Mouse (Mus musculus) heart, embryonic 13.5 days (tissue): ENCODE measurements around the gene Dnaic2. TPM values are rescaled to one million over a fixed set of nuclear protein-coding genes. Genes with fewer than 3 reads are reported as not detected.
A peak's percentile ranks its signal among the peaks of the same experiment; 100 is the strongest.

ENCODE experiments used
- ATAC-seq: fragments of 200-750 bp; cut with Nextera tagmentation; 2 replicates; pipeline ENCODE4 v1.8.0; 2017; ENCODE audit warnings: moderate TSS enrichment; ENCODE audit not compliant: insufficient number of reproducible peaks, low FRiP score, low TSS enrichment; ENCODE audit errors: extremely low read depth
- H3K27ac ChIP-seq: fragments of 300-500 bp; sonication (generic); replicated peaks from 2 replicates; pipeline ENCODE4 v1.5.1; 2015; ENCODE audit warnings: moderate library complexity, mild to moderate bottlenecking, inconsistent platforms
- H3K27me3 ChIP-seq: fragments of 300-500 bp; sonication (generic); replicated peaks from 2 replicates; pipeline ENCODE4 v1.6.1; 2015; ENCODE audit warnings: mild to moderate bottlenecking, inconsistent platforms
- H3K36me3 ChIP-seq: fragments of 300-500 bp; sonication (generic); 2 replicates; pipeline ENCODE4 v1.6.1; 2015; ENCODE audit warnings: mild to moderate bottlenecking, inconsistent platforms
- H3K4me1 ChIP-seq: fragments of 300-500 bp; sonication (generic); 2 replicates; pipeline ENCODE4 v1.6.1; 2015; ENCODE audit warnings: inconsistent platforms
- H3K4me2 ChIP-seq: fragments of 300-500 bp; sonication (generic); 2 replicates; pipeline ENCODE4 v1.6.1; 2015; ENCODE audit warnings: inconsistent platforms, mild to moderate bottlenecking, moderate library complexity
- H3K4me3 ChIP-seq: fragments of 300-500 bp; sonication (generic); 2 replicates; pipeline ENCODE4 v1.5.1; 2015; ENCODE audit warnings: moderate library complexity, mild to moderate bottlenecking, inconsistent platforms
- H3K9ac ChIP-seq: fragments of 300-500 bp; sonication (generic); 2 replicates; pipeline ENCODE4 v1.6.1; 2015; ENCODE audit warnings: inconsistent platforms, mild to moderate bottlenecking, moderate library complexity
- H3K9me3 ChIP-seq: fragments of 300-500 bp; sonication (generic); 2 replicates; pipeline ENCODE4 v1.6.1; 2016; ENCODE audit warnings: inconsistent platforms
- WGBS: fragments of 180-500 bp; shearing (Covaris S2); methylation state at CpG from one replicate; pipeline ENCODE4 v1.1.7; 2015; ENCODE audit warnings: mixed read lengths; 5-methylcytosine and 5-hydroxymethylcytosine counted together
- polyA plus RNA-seq: library from polyadenylated mRNA; unstranded; fragments of >200 nt; fragmentation: Nextera tagmentation; extraction: Ambion mirVana; gene quantifications from 2 replicates; pipeline ENCODE4 v1.2.1, GENCODE M21; 2015

Dnaic2 gene
- polyA plus RNA-seq, 1 experiment from 2014 or later: 0.13 TPM

DNA sequence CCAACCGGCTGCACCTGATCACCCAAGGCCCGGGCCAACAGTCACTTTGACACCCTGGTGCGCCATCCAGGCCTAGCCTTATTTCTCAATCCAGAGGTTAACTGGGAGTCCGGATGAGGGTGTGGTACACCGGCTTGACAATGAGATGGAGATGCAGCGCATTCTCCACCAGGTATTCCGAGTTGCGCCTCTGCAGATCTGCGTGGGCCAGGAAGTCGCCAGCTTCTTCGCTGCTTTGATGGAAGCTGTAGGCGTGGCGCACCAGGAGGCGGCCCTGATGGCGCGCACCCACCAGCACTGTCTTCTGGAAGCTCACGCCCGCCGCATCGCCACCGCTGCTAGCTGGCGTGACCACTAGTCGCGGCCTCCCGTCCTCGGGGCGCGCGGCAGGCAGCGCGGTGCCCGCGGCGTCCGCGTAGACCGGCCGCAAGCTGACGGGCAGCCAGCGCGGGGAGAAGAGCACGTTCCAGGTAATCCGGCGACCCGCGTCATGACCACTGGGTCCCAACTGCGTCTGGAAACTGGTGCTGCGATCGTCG, 64.2 kb downstream of the Dnaic2 start:
- peak overlapping the region; percentile 53 for H3K4me3 ChIP-seq
- peak overlapping the region; percentile 53 for H3K9ac ChIP-seq
- peaks cover 97% of the 10 kb centered on the region for H3K27me3 ChIP-seq
- no peaks in the 10 kb centered on the region for H3K9me3 ChIP-seq
- H3K36me3 ChIP-seq: no peaks in the 10 kb centered on the region
- ATAC-seq: no peak
- peaks cover 28% of the 10 kb centered on the region for H3K4me1 ChIP-seq
- H3K4me2 ChIP-seq: peak overlapping the region; percentile 84
- WGBS: 3% methylated on average over 50 of the region's 50 CpGs
- H3K27ac ChIP-seq: no peak overlapping the region

DNA sequence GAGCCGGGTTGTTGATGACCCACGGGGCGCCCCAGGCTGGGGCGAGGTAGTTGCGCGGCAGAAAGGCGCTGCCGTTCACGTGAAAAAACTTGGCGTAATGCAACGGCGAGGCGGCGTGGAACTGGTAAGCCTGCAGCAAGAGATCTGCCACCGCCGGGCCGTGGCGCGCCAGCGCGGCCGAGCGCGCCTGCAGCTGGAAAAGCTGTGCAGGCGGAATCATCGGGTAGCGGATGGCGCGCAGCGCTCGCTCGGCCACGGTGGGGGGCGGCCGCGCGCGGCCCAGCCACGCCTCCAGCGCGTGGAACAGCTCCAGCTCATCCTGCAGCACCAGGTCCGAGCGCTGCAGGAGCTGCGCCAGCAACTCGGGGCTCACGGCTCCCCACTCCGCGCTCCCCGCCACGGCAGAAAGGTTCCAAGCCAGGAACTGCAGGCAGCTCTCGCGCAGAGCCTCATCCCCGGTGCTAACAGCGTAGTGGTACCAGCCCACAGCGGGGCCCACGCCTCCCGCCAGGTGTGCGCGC, 64.7 kb downstream of the Dnaic2 start:
- no peaks in the 10 kb centered on the region for H3K36me3 ChIP-seq
- H3K9ac ChIP-seq: peak overlapping the region; percentile 53
- H3K4me1 ChIP-seq: peaks cover 24% of the 10 kb centered on the region
- H3K4me2 ChIP-seq: peak overlapping the region; percentile 84
- WGBS: 1% methylated on average over 58 of the region's 59 CpGs
- no peaks in the 10 kb centered on the region for H3K9me3 ChIP-seq
- H3K27me3 ChIP-seq: peaks cover 95% of the 10 kb centered on the region
- H3K27ac ChIP-seq: no peak overlapping the region
- H3K4me3 ChIP-seq: peak overlapping the region; percentile 53
- ATAC-seq: no peak

DNA sequence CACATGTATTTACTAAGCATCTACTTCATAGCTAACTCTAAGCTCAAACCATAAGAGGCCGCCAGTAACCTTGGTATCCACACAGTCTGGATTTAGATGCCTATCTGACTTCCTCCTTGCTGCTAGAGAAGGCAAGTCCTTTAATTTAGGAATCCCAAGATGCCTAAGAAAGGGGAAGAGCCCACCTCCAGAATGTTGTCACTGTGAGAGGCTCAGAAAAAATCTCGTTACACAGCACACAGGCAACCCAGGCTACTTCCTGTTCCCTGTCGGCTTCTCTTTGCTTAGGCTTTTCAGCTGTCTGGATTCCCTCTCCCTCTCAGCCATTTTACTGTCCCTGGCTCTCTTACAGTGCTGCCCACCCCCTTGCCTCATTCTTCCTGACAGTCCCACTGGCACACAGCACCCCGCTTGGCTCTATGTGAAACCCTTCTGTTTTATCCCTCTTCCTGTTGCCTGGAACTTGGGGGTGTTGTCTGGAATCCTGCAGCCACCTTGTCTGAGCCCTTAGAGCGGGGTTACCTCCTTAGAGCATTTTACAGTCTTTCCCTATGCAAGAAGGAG, 65.8 kb downstream of the Dnaic2 start:
- Histone ChIP-seq H3K27me3 (peaks cover 84% of the 10 kb centered on the region), H3K9me3 (no peaks in the 10 kb centered on the region), H3K4me1 (peaks cover 24% of the 10 kb centered on the region), H3K36me3 (no peaks in the 10 kb centered on the region), H3K4me3 (no peak overlapping the region), H3K9ac (no peak overlapping the region), H3K4me2 (no peak overlapping the region), H3K27ac (no peak overlapping the region)
- ATAC-seq: no peak
- 46% methylated on average over 5 of the region's 5 CpGs for WGBS

DNA sequence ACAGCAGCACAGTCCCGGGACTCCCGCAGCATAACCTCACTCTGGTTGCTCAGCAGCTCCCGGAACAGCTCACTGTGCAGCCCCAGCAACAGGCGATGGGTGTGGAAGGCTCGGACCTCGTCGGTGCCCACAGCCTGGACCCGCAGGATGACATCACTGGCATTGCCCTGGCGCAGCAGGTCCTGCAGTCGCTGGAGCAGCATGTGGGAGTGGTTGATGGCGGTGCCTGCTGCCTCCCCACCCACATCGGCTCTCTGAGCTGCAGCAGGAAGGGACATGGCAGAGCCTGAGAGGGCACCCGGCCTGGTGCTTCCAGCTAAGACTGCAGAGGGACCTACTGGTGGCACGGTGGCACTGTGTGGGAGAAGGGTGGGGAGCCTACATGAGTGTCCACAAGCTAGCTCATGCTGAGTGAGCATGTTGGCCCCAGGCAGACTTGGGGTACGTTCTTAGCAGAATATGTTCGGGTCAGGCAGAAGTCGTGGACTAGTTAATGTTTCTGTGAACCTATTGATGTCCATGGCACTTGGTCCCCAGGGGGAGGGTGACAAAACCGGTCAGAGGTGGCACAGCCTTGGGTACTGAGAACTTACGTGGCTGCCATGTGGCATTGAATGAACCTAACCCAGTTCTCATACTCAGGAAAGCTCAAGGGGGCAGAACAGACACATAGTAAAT, 66.8 kb downstream of the Dnaic2 start:
- Histone ChIP-seq H3K27me3 (peaks cover 74% of the 10 kb centered on the region), H3K9ac (no peak overlapping the region)
- WGBS: 62% methylated on average over 19 of the region's 19 CpGs

DNA sequence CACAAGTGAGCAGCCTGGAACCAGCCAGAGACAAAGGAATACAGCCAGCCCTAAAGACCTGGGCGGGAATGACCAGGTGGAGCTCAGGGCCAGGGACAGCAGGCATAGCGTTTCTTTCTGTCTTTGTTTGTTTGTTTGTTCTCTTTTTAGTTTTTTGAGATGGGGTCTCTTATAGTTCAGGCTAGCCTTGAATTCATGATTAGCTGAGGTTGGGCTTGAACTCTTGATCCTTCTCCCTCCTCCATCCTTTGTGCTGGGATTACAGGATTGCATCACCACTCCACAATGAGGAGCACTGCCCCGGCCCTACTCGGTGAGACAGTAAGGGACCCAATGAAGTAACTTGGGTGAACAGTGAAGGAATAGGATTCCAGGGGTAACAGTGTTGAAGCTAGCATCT, 67.5 kb downstream of the Dnaic2 start:
- no peak; the same call in 1 of the 2 replicates for ATAC-seq
- Histone ChIP-seq H3K36me3 (no peaks in the 10 kb centered on the region), H3K4me2 (no peak overlapping the region), H3K9me3 (no peaks in the 10 kb centered on the region), H3K4me1 (peaks cover 21% of the 10 kb centered on the region), H3K27me3 (peaks cover 68% of the 10 kb centered on the region), H3K9ac (no peak overlapping the region), H3K27ac (no peak overlapping the region), H3K4me3 (no peak overlapping the region)
- WGBS: 61% methylated on average over 4 of the region's 4 CpGs

More for the DNA sequence above, 66.8 kb downstream of the Dnaic2 start:
- Histone ChIP-seq H3K4me3 (no peak overlapping the region), H3K4me1 (peaks cover 24% of the 10 kb centered on the region), H3K4me2 (no peak overlapping the region), H3K27ac (no peak overlapping the region), H3K36me3 (no peaks in the 10 kb centered on the region), H3K9me3 (no peaks in the 10 kb centered on the region)
- no peak for ATAC-seq

DNA sequence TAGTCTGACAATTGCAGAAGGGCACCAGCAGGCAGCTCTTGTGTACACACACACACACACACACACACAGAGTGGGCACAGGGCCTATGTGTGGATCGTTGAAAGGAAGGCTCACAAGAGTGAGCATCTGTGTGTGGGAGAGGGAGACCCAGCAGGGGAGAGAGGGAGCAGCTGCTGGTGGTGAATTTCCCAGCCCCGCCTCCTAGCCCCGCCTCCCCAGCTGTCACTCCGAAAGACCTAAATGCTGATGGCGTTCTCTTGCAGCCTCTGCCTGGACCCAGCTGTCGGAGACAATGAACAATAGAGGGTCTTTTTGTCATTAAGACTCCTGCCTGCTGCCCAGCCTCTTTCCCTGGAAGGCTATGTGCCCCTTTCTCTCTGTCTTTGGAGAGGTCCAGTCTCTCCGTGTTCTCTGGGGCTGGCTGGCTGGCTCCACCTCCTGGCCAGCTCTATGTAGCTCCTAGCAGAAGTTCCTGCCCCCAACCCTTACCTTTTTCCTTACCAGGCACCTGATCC, 68.1 kb downstream of the Dnaic2 start:
- H3K4me3 ChIP-seq: peak overlapping the region; percentile 52
- H3K27me3 ChIP-seq: peaks cover 62% of the 10 kb centered on the region
- H3K9me3 ChIP-seq: no peaks in the 10 kb centered on the region
- H3K9ac ChIP-seq: peak overlapping the region; percentile 61; the same call in 1 of the 2 replicates
- no peak overlapping the region for H3K27ac ChIP-seq
- H3K4me2 ChIP-seq: peak overlapping the region; percentile 73
- WGBS: 2% methylated on average over 7 of the region's 7 CpGs
- peaks cover 21% of the 10 kb centered on the region for H3K4me1 ChIP-seq
- no peak for ATAC-seq
- no peaks in the 10 kb centered on the region for H3K36me3 ChIP-seq

DNA sequence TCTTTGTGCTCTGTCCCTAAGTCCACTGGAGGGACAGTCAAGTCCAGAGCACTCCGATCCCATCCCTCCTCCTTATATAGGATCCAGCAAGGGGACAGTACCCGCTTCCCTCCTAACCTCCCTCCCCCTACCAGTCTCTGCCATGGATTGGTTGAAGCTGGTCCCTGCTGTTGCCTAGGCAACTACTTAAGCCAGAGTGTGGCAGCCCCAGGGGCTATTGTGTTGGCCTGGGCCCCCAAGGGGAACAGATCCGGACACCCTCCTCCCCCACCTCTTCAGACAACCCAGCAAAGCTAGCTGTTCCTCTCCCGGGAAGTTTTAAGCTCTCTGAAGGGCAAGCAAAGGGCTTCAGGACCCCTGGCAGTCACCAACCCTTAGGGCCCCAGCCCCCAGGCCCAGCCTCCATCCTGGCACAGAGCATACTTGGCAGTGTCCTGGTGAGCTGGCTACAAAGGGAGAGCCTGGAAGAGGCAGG, 68.7 kb downstream of the Dnaic2 start, which contains the start of gene Btbd17:
Gene Btbd17 (minus strand): TSS at position 98 of the 475 bp plus-strand sequence.
- ATAC-seq: no peak

DNA sequence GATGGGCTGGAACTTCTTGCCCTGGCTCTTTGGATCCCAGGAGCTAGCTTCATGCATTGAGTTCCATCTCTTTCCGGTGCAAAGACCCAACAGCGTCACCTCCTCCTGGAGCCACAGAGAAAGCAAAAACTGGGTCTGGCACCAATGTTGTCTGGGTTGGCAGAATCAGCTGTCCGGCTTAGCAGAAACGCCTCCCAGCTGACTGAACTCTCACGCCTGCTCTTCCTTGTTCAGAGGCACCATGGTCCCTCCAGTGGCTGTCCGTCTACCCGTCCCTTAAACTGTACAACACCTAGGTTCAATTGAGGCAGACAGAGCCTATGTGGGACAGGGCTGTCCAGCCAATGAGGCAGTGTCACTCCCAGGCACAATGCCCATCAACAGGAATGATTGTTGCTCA, 70.0 kb downstream of the Dnaic2 start:
- H3K27me3 ChIP-seq: peaks cover 43% of the 10 kb centered on the region

More for the DNA sequence above, 68.7 kb downstream of the Dnaic2 start, which contains the start of gene Btbd17:
- H3K4me2 ChIP-seq: peak within 1 kb of the TSS; percentile 73
- WGBS: 15% methylated on average over 4 of the region's 4 CpGs
- peak within 1 kb of the TSS; percentile 52 for H3K4me3 ChIP-seq
- peak within 1 kb of the TSS; percentile 61; the same call in 1 of the 2 replicates for H3K9ac ChIP-seq
- H3K27me3 ChIP-seq: peaks cover 56% of the 10 kb centered on the region
- no peaks in the 10 kb centered on the region for H3K36me3 ChIP-seq
- H3K27ac ChIP-seq: no peak within 1 kb of the TSS
- peaks cover 21% of the 10 kb centered on the region for H3K4me1 ChIP-seq
- H3K9me3 ChIP-seq: no peaks in the 10 kb centered on the region

DNA sequence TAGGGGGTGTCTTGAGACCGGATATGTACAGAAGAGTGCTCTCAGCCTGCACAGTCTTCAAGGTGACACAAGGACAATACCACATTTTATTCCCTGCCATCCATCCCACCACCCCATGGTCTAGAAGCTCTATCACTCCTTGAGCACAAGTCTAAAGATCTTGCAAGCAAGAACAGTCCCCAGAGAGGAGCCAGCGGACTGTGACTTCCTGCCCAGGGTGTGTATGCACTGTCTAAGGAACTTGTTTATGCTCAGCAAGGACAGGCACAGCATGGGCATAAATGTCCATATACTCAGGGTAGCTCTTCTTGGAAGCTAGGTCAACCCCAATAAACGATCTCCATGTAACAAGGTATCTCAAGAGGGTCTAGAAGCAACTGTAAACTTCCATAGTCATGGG, 70.8 kb downstream of the Dnaic2 start:
- Histone ChIP-seq H3K9me3 (no peaks in the 10 kb centered on the region), H3K4me1 (peaks cover 8% of the 10 kb centered on the region), H3K4me3 (no peak overlapping the region), H3K4me2 (no peak overlapping the region), H3K27ac (no peak overlapping the region), H3K27me3 (peaks cover 35% of the 10 kb centered on the region), H3K9ac (no peak overlapping the region), H3K36me3 (no peaks in the 10 kb centered on the region)
- ATAC-seq: no peak
- 74% methylated on average over 3 of the region's 3 CpGs for WGBS

More for the DNA sequence above, 70.0 kb downstream of the Dnaic2 start:
- H3K27ac ChIP-seq: no peak overlapping the region
- no peak overlapping the region for H3K4me3 ChIP-seq
- H3K9ac ChIP-seq: no peak overlapping the region
- ATAC-seq: no peak
- H3K4me2 ChIP-seq: no peak overlapping the region
- WGBS: 81% methylated on average over 7 of the region's 7 CpGs
- peaks cover 9% of the 10 kb centered on the region for H3K4me1 ChIP-seq
- H3K9me3 ChIP-seq: no peaks in the 10 kb centered on the region
- no peaks in the 10 kb centered on the region for H3K36me3 ChIP-seq

DNA sequence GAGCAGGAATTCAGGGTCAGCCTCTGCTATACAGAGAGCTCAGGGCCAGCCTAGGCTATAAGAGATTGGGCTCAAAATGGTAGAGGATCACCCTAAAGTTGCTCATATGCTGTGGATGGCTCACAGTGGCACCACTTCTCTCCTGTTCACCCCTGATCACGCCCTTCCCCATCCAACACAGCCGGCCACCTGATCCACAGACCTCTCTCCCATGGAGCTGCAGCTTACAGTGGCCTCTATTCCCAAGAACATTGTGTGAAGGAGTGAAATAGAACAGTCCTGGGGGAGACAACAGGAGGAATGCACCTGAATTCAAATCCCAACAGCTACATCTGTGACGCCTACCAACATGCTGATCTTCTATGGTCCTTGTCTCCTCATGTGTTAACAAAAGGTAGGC, 71.4 kb downstream of the Dnaic2 start, which contains the start of gene Gpr142:
Gene Gpr142 (plus strand): TSS at position 301 of the 400 bp plus-strand sequence.
- no peak for ATAC-seq
- Histone ChIP-seq H3K36me3 (no peaks in the 10 kb centered on the region), H3K27me3 (peaks cover 29% of the 10 kb centered on the region), H3K9ac (no peak within 1 kb of the TSS), H3K4me1 (peaks cover 11% of the 10 kb centered on the region), H3K4me3 (no peak within 1 kb of the TSS), H3K4me2 (no peak within 1 kb of the TSS), H3K27ac (no peak within 1 kb of the TSS), H3K9me3 (no peaks in the 10 kb centered on the region)
- 79% methylated on average over 3 of the region's 3 CpGs for WGBS

DNA sequence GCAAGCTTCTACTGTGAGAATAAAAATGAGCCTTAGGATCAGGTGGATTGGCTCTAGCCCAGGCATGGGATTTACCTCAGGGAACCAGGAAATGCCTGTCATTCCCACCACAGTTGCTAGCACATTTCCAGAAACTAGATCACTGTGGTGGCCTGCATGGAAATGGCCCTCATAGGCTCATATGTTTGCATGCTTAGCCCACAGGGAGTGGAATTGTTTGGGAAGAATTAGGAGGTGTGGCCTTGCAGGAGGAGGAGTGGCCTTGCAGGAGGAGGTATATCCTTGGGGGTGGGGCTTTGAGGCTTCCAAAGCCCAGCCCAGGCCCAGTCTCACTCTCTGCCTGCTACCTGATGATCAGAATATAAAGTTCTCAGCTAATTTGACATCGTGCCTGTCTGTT, 74.7 kb downstream of the Dnaic2 start:
- H3K4me1 ChIP-seq: peaks cover 5% of the 10 kb centered on the region; the same call in 1 of the 2 replicates
- no peak overlapping the region for H3K4me2 ChIP-seq
- 0 out of 2 replicates have a peak, but pooled peaks cover 10% of the 10 kb centered on the region for H3K27me3 ChIP-seq
- no peaks in the 10 kb centered on the region for H3K9me3 ChIP-seq
- no peak overlapping the region for H3K9ac ChIP-seq
- no peak overlapping the region for H3K27ac ChIP-seq
- 85% methylated on average over 1 of the region's 1 CpGs for WGBS
- H3K36me3 ChIP-seq: no peaks in the 10 kb centered on the region
- H3K4me3 ChIP-seq: no peak overlapping the region
- no peak for ATAC-seq
